Comparison of ENCODE assay signal across 18 mouse cellular contexts in genomic region chr3:152530344-152530743, GRCm38 (mm10).
DNase-seq lines count a peak whose midpoint lies in the region; TF ChIP-seq lines count a peak whose summit lies in the region.
"Had no signal": no experiment of that assay in that cellular context is flagged by ENCODE, and none has a peak within 500 bp of the region (broad histone marks: within the 10 kb centered on the region; RNA-seq: fewer than 3 reads in every experiment).

No protein-coding gene starts in this region.

- peaks cover 0 to 21% of the 10 kb centered on the region in 2 experiments; a peak in 2 of 4 replicates for H3K36me3 ChIP-seq in MEL (ENCODE audit: control insufficient read depth in 1 of 2, insufficient read depth in 2 of 2, low read length in 2 of 2)
- H3K36me3 ChIP-seq: G1E had no signal

- no peak; a peak in 1 of 4 replicates for TF ChIP-seq EP300 in MEL (IDR thresholded peaks at IDR 0.05; ENCODE audit: low read depth in 1 of 2, low read length in 2 of 2)

- H3K4me3 ChIP-seq in MEL (ENCODE audit: control insufficient read depth in 1 of 2, insufficient read depth in 1 of 2, low read depth in 2 of 2, low read length in 2 of 2) = no peak overlapping the region

- no peaks in the 10 kb centered on the region for H3K9me3 ChIP-seq in MEL (replicated peaks; ENCODE audit: insufficient read depth, low read length)
- H3K9me3 ChIP-seq: G1E had no signal

- peak; percentile 34 for DNase-seq in heart, adult 11 months
- no peak for DNase-seq in heart, postnatal 25 days (ENCODE audit: low spot score)
- peak; percentile 23 for DNase-seq in MEL (ENCODE audit: low read depth, low spot score)
- DNase-seq in kidney, adult 11 months = no peak
- DNase-seq: adrenal gland, adult 2 months; adrenal gland, adult 8-10 months; adrenal gland, postnatal 10 days; adrenal gland, postnatal 14 days; adrenal gland, postnatal 25 days; adrenal gland, postnatal 36 days; B cell, adult 2 months; cerebellum, adult 11 months; cerebellum, adult 11-12 months; cerebellum, adult 18-20 months; cerebellum, adult 2 months had no signal

- no peaks in the 10 kb centered on the region for H3K79me2 ChIP-seq in MEL (ENCODE audit: control insufficient read depth, insufficient read depth, low read length, poor library complexity)

- H3K9ac ChIP-seq in MEL (ENCODE audit: control insufficient read depth, low read depth, low read length, poor library complexity, severe bottlenecking) = no peak overlapping the region

- H3K27ac ChIP-seq in MEL (ENCODE audit: control insufficient read depth, low read depth, low read length) = no peak overlapping the region

- no peak for TF ChIP-seq CTCF in MEL (IDR thresholded peaks at IDR 0.05 in 2 of 3, conservative IDR thresholded peaks at IDR 0.05 in 1 of 3; ENCODE audit: control insufficient read depth in 1 of 3, insufficient read depth in 1 of 3, low read depth in 2 of 3, low read length in 3 of 3, poor library complexity in 1 of 3, severe bottlenecking in 1 of 3)

- TF ChIP-seq RAD21 in MEL (IDR thresholded peaks at IDR 0.05; ENCODE audit: low read depth, low read length) = no peak

- H3K27me3 ChIP-seq in MEL (ENCODE audit: control insufficient read depth in 1 of 2, insufficient read depth in 2 of 2, low read length in 2 of 2) = no peaks in the 10 kb centered on the region
- H3K27me3 ChIP-seq: CH12.LX, Patski had no signal

- H3K4me1 ChIP-seq in MEL (ENCODE audit: control insufficient read depth in 1 of 2, insufficient read depth in 2 of 2, low read length in 2 of 2) = peaks cover 21 to 30% of the 10 kb centered on the region in 2 experiments

- intact Hi-C loops in heart, postnatal 25 days (cut with DNase I) = no loop called here

- TF ChIP-seq POLR2A in MEL (IDR thresholded peaks at IDR 0.05; ENCODE audit: control insufficient read depth in 1 of 2, insufficient read depth in 1 of 2, low read depth in 1 of 2, low read length in 2 of 2, poor library complexity in 1 of 2) = no peak

TF ChIP-seq in MEL, 35 proteins besides CTCF, POLR2A, EP300 and RAD21:
- TF ChIP-seq CHD1 (IDR thresholded peaks at IDR 0.05; ENCODE audit: low read depth, low read length) = no peak
- peak; percentile 77 for TF ChIP-seq MAX (IDR thresholded peaks at IDR 0.05; ENCODE audit: low read length)
- peak; percentile 57; the same call in 1 of the 2 replicates for TF ChIP-seq USF1 (IDR thresholded peaks at IDR 0.05; ENCODE audit: low read depth, low read length)
- 0 out of 2 replicates have a peak, but pooled peaks have one; percentile 22 for TF ChIP-seq MYC (IDR thresholded peaks at IDR 0.05; ENCODE audit: low read depth, low read length)
TF ChIP-seq in MEL: peak in this region for 3.

Comparison
In these comparisons a context has a peak if more than half of its experiments do, and no peak if none do; other contexts are left out.
1. DNase-seq: peak in heart, adult 11 months (single experiment) and MEL (single experiment); none in heart, postnatal 25 days (single experiment) and kidney, adult 11 months (single experiment).